Mouse (Mus musculus) olfactory bulb, adult 2 months (tissue): Measurements from ENCODE around the gene Celf5. TPM values are rescaled to one million over a fixed set of nuclear protein-coding genes. Genes with fewer than 3 reads are reported as not detected.
A peak's percentile ranks its signal among the peaks of the same experiment; 100 is the strongest.

Experiments
- H3K27ac ChIP-seq: fragments of 200-500 bp; 2 replicates; pipeline ENCODE4 v1.5.1; 2012; ENCODE audit warnings: low read depth, low read length; ENCODE audit not compliant: insufficient read depth
- H3K4me1 ChIP-seq: fragments of 200-500 bp; 2 replicates; pipeline ENCODE4 v1.6.1; 2012; ENCODE audit warnings: low read length; ENCODE audit not compliant: control insufficient read depth, insufficient read depth
- H3K4me3 ChIP-seq: fragments of 200-500 bp; 2 replicates; pipeline ENCODE4 v1.5.1; 2012; ENCODE audit warnings: mild to moderate bottlenecking, low read depth, low read length, moderate library complexity; ENCODE audit not compliant: insufficient read depth
- CTCF ChIP-seq: fragments of 200-500 bp; IDR thresholded peaks from 2 replicates; pipeline ENCODE4 v1.5.1; 2012; ENCODE audit warnings: low read depth, mild to moderate bottlenecking, low read length, moderate library complexity; ENCODE audit not compliant: insufficient read depth
- POLR2A ChIP-seq: fragments of 200-500 bp; IDR thresholded peaks from 2 replicates; pipeline ENCODE4 v1.6.1; 2012; ENCODE audit warnings: mild to moderate bottlenecking, low read depth, low read length, moderate library complexity; ENCODE audit not compliant: insufficient read depth
- WGBS: fragments of 180-500 bp; shearing (Covaris S2); methylation state at CpG from one replicate; pipeline ENCODE4 v1.1.7; 2018; 5-methylcytosine and 5-hydroxymethylcytosine counted together
- polyA plus RNA-seq: library from polyadenylated mRNA; stranded (reverse); fragments of >200 nt; gene quantifications from 2 replicates; pipeline ENCODE4 v1.2.4, GENCODE M21; 2012; ENCODE audit warnings: low replicate concordance; ENCODE audit not compliant: missing spikeins, insufficient read depth, insufficient read length

Celf5 gene
- polyA plus RNA-seq, 1 experiment, result not detected

DNA sequence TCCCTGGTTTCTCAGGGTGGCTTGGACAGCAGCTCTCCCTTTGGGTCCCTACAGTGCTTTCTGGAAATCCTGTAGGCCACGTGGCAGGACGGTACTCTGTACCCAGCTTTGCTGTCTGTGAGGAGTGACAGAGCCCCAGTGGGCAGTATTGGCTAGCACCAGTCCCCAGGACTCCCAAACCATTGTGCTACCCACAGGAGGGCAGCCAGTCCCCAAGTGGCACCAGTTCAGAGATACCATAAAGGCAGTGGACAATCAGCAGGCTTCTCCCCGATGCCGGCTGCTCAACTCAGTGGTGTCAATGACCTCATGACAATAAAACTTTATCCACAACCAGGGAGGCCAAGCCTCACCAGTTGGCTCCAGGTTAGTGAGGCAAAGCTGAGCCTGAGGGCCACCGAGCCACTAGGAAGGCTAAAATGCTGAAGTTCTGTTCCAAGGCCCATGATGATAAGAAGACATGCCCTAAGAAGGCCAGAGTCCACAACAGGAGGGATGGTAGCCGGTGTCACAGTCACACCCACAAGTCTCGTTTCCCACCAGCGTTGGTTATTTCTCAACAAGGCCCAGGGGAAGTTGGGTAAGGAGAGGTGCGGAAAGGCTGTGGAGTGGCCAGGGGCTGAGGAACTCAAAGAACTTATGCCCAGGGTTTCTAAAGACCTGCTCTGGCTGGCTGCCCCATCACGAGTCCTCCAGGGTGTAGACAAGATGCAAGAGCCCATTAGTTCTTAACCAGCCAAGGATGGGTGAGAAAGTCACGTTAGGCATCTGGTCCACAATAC, 11.9 kb upstream of the Celf5 start:
- Histone ChIP-seq H3K27ac (no peak overlapping the region), H3K4me3 (peak overlapping the region; percentile 78; the same call in 1 of the 2 replicates), H3K4me1 (peaks cover 21% of the 10 kb centered on the region)
- 88% methylated on average over 11 of the region's 11 CpGs for WGBS
- TF ChIP-seq POLR2A (no peak), CTCF (no peak)

GRCm38 (mm10) chr10:81493601-81494220, 11.2 kb upstream of the Celf5 start:
- TF ChIP-seq POLR2A, result no peak
- TF ChIP-seq CTCF, result no peak
- Histone ChIP-seq H3K4me1 (peaks cover 21% of the 10 kb centered on the region), H3K27ac (no peak overlapping the region), H3K4me3 (no peak overlapping the region)
- WGBS, result 76% methylated on average over 8 of the region's 8 CpGs

GRCm38 (mm10) chr10:81492606-81493240, 10.2 kb upstream of the Celf5 start:
- H3K27ac ChIP-seq, result no peak overlapping the region
- H3K4me3 ChIP-seq, result no peak overlapping the region
- H3K4me1 ChIP-seq, result peaks cover 21% of the 10 kb centered on the region
- TF ChIP-seq POLR2A (no peak), CTCF (no peak)
- WGBS, result 87% methylated on average over 11 of the region's 11 CpGs

- WGBS, result 93% methylated on average over 9 of the region's 9 CpGs
- TF ChIP-seq CTCF, result no peak
- H3K4me3 ChIP-seq, result no peak overlapping the region
- H3K27ac ChIP-seq, result no peak overlapping the region
- H3K4me1 ChIP-seq, result peaks cover 21% of the 10 kb centered on the region
Observed at GRCm38 (mm10) chr10:81491018-81491417, 8.5 kb upstream of the Celf5 start.

- Histone ChIP-seq H3K27ac (no peak overlapping the region), H3K4me3 (no peak overlapping the region), H3K4me1 (peaks cover 22% of the 10 kb centered on the region)
- TF ChIP-seq CTCF (no peak), POLR2A (no peak)
- 80% methylated on average over 14 of the region's 14 CpGs for WGBS
Observed at GRCm38 (mm10) chr10:81489941-81490340, 7.4 kb upstream of the Celf5 start.

DNA sequence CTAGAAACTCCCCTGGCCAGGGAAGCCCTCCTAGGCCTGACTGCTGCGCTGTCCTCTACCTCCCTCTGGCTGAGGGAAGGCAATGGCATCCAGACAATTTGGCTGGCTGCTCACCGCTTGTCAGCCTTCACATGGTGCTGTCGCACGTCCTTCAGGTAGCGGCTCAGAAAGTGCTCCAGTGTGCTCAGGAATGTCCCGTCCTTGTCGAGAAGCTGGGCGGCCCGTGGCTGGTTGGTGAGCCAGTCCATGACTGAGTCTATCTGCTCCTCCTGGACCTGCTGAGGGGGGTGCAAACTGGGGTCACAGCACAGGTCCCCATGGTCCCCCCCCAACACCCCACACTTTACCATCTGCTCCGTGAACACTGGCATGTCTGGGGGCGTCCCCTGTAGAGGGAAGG, 5.6 kb upstream of the Celf5 start:
- WGBS, result 88% methylated on average over 11 of the region's 11 CpGs
- H3K27ac ChIP-seq, result no peak overlapping the region
- H3K4me3 ChIP-seq, result no peak overlapping the region
- peaks cover 16% of the 10 kb centered on the region for H3K4me1 ChIP-seq
- TF ChIP-seq CTCF (no peak), POLR2A (no peak)

DNA sequence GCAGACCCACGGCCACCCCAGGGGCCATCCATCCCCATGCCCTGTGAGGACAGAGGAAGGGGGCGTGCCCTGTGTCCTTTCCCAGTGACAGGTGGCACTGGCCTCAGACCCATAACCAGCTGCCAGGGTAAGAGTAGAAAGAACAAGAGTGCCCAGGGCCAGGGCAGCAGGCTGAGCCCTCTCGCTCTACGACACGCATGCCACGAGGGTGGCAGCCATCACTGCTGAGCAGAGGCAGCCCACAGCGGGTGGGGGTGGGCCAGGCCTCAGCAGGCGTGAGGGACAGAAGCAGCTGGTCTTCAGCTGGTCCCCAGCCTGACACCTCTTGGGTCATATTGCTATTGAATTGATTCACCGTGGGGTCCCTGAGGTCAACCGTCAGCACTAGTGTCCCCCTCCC, 4.0 kb upstream of the Celf5 start:
- peaks cover 20% of the 10 kb centered on the region for H3K4me1 ChIP-seq
- H3K4me3 ChIP-seq, result no peak overlapping the region
- 87% methylated on average over 10 of the region's 10 CpGs for WGBS
- TF ChIP-seq POLR2A (no peak), CTCF (no peak)
- no peak overlapping the region for H3K27ac ChIP-seq

GRCm38 (mm10) chr10:81485479-81486018, 3.0 kb upstream of the Celf5 start:
- WGBS, result 66% methylated on average over 7 of the region's 7 CpGs
- H3K4me1 ChIP-seq, result peaks cover 20% of the 10 kb centered on the region
- no peak overlapping the region for H3K27ac ChIP-seq
- TF ChIP-seq CTCF (no peak), POLR2A (no peak)
- H3K4me3 ChIP-seq, result no peak overlapping the region

- TF ChIP-seq POLR2A (no peak), CTCF (no peak)
- WGBS, result 5% methylated on average over 2 of the region's 2 CpGs
- Histone ChIP-seq H3K4me1 (peaks cover 25% of the 10 kb centered on the region), H3K4me3 (no peak overlapping the region), H3K27ac (peak overlapping the region; percentile 90; the same call in 1 of the 2 replicates)
Observed at GRCm38 (mm10) chr10:81485060-81485449, 2.5 kb upstream of the Celf5 start.
